Mouse (Mus musculus) layer of hippocampus, postnatal 10 days (tissue): ENCODE results near the gene Aox4. TPM values are rescaled to one million over a fixed set of nuclear protein-coding genes. Genes with fewer than 3 reads are reported as not detected.

Experiments
- DNase-seq, 2 experiments: peaks; one replicate each; pipeline ENCODE4 v3.0.0; 2021; ENCODE audit warnings: low spot score in 2 of 2
- total RNA-seq, 2 experiments: library from RNA; stranded (reverse); gene quantifications; 2 replicates each; pipeline ENCODE4 v1.2.3; 2021

The Aox4 gene
- total RNA-seq, 2 experiments from 2014 or later = 10.1 to 10.9 TPM

GRCm38 (mm10) chr1:58298347-58298746 lies 88.2 kb downstream of the Aox4 start:
- no peak for DNase-seq

- DNase-seq = no peak
These were observed 90.9 kb downstream of the Aox4 start for GRCm38 (mm10) chr1:58301073-58301472.

- no peak for DNase-seq
These were observed 91.8 kb downstream of the Aox4 start for GRCm38 (mm10) chr1:58302015-58302414.

GRCm38 (mm10) chr1:58303009-58303408 lies 92.8 kb downstream of the Aox4 start:
- no peak for DNase-seq

GRCm38 (mm10) chr1:58303726-58304125 lies 93.5 kb downstream of the Aox4 start:
- no peak for DNase-seq

GRCm38 (mm10) chr1:58304296-58304695 lies 94.1 kb downstream of the Aox4 start:
- no peak for DNase-seq

- DNase-seq = no peak
These were observed 97.0 kb downstream of the Aox4 start for GRCm38 (mm10) chr1:58307181-58307580.

- no peak for DNase-seq
These were observed 98.4 kb downstream of the Aox4 start for GRCm38 (mm10) chr1:58308594-58308993.

GRCm38 (mm10) chr1:58309853-58310252 lies 99.7 kb downstream of the Aox4 start:
- no peak for DNase-seq

- DNase-seq = no peak
These were observed 101.1 kb downstream of the Aox4 start for GRCm38 (mm10) chr1:58311221-58311864.

- no peak for DNase-seq
These were observed 103.0 kb downstream of the Aox4 start for GRCm38 (mm10) chr1:58313173-58313572.

- DNase-seq = no peak
These were observed 105.3 kb downstream of the Aox4 start for GRCm38 (mm10) chr1:58315532-58315931.

Other genes starting within 250 kb of the Aox4 start
- 1 to 10 TPM; 1.7 to 1.9 TPM for gene Sgo2a, start 214.4 kb upstream of the Aox4 start, total RNA-seq
- gene Kctd18, start 191.4 kb upstream of the Aox4 start, total RNA-seq = 10 to 100 TPM; 24.4 to 25.7 TPM
- gene Aox1, start 180.5 kb upstream of the Aox4 start, total RNA-seq = 1 to 10 TPM; 1.5 to 1.9 TPM
- gene Aox3, start 97.3 kb upstream of the Aox4 start, total RNA-seq = 1 to 10 TPM; 2.0 to 2.3 TPM
- under 1 TPM; 0.04 to 0.09 TPM for gene Aox2, start 67.9 kb downstream of the Aox4 start, total RNA-seq
- 100 to 1,000 TPM; 229 to 234 TPM for gene Bzw1, start 182.5 kb downstream of the Aox4 start, total RNA-seq
- gene Clk1, start 213.7 kb downstream of the Aox4 start, total RNA-seq = 100 to 1,000 TPM; 138 to 144 TPM
- 10 to 100 TPM; 20.2 to 21.5 TPM for gene Nif3l1, start 234.8 kb downstream of the Aox4 start, total RNA-seq
- gene Ppil3, start 235.1 kb downstream of the Aox4 start, total RNA-seq = 10 to 100 TPM; 30.1 to 33.0 TPM